Mouse (Mus musculus) liver, postnatal 0 days (tissue): Measurements from ENCODE around the gene Gm36079.
"Not testable (repeated sequence)": the region's sequence is repeated elsewhere in the genome, so short reads cannot be mapped to it uniquely, and the experiment has no call there.

Experiments used
- CTCF ChIP-seq: sonication (generic); IDR thresholded peaks from 2 replicates; pipeline ENCODE4 v1.5.1; 2016; ENCODE audit warnings: antibody characterized with exemption, low read depth
- EP300 ChIP-seq: IDR thresholded peaks from 2 replicates; pipeline ENCODE4 v1.6.1; 2016; ENCODE audit warnings: antibody characterized with exemption, low read depth, mild to moderate bottlenecking

DNA sequence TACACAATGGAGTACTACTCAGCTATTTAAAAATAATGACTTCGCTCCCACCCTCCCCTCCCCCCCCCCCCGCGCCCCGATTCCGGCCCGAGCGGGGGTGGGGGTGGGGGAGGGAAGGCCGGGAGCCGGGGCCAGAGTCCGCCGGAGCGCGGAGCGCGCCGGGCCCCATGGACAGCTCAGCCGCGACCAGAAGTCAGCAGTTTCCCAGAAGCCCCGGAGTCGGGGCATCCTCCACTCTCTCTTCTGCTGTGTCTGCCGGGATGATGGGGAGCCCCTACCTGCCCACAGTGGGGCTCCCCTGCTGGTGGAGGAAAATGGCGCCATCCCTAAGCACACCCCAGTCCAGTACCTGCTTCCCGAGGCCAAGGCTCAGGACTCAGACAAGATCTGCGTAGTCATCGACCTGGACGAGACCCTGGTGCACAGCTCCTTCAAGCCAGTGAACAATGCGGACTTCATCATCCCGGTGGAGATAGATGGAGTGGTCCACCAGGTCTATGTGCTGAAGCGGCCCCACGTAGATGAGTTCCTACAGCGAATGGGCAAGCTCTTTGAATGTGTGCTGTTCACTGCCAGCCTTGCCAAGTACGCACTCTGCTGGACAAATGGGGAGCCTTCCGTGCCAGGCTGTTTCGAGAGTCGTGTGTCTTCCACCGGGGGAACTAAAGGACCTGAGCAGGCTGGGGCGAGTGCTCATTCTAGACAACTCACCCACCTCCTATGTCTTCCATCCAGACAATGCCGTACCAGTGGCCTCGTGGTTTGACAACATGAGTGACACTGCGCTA lies 19.8 kb upstream of the Gm36079 start:
- not testable (repeated sequence) for TF ChIP-seq CTCF, EP300
